Comparison of ENCODE assay signal across 12 mouse cellular contexts in genomic region chr7:123001341-123002027, GRCm38 (mm10). TPM values are rescaled to one million over a fixed set of nuclear protein-coding genes. Genes with fewer than 3 reads are reported as not detected.
DNase-seq lines count a peak whose midpoint lies in the region; ATAC-seq and TF ChIP-seq lines count a peak whose summit lies in the region.
"Had no signal": no experiment of that assay in that cellular context is flagged by ENCODE, and none has a peak within 500 bp of the region (broad histone marks: within the 10 kb centered on the region; RNA-seq: fewer than 3 reads in every experiment).

No protein-coding gene starts in this region.

- intact Hi-C loops in gastrocnemius, adult 2 months (cut with DNase I) = loop anchor here (10.0 kb wide), 1 partner anchor 57 kb away; no protein-coding TSS in a partner anchor

- 47% methylated on average over 20 of the region's 20 CpGs for WGBS in hindbrain, postnatal 0 days
- 93% methylated on average over 20 of the region's 20 CpGs for WGBS in hindbrain, embryonic 10.5 days

- peak overlapping the region; percentile 48 for H3K27ac ChIP-seq in hindbrain, postnatal 0 days
- no peak overlapping the region for H3K27ac ChIP-seq in hindbrain, embryonic 10.5 days
- H3K27ac ChIP-seq in gastrocnemius, adult 2 months = peak overlapping the region; percentile 24; the same call in 1 of the 2 replicates

- H3K27me3 ChIP-seq in hindbrain, postnatal 0 days (ENCODE audit: insufficient read depth, low read length) = no peaks in the 10 kb centered on the region
- H3K27me3 ChIP-seq in hindbrain, embryonic 10.5 days (ENCODE audit: insufficient read depth, poor library complexity, severe bottlenecking) = no peaks in the 10 kb centered on the region

- no peaks in the 10 kb centered on the region for H3K4me1 ChIP-seq in hindbrain, postnatal 0 days (ENCODE audit: insufficient read depth, low read length)
- H3K4me1 ChIP-seq in hindbrain, embryonic 10.5 days (replicated peaks) = no peaks in the 10 kb centered on the region

- H3K4me2 ChIP-seq in hindbrain, postnatal 0 days (ENCODE audit: low read depth, low read length) = no peak overlapping the region

- H3K9me3 ChIP-seq in hindbrain, postnatal 0 days (ENCODE audit: low read length) = no peaks in the 10 kb centered on the region
- H3K9me3 ChIP-seq in hindbrain, embryonic 10.5 days = no peaks in the 10 kb centered on the region

- no peak for ATAC-seq in hindbrain, postnatal 0 days
- ATAC-seq: forebrain, embryonic 14.5 days had no signal

- peaks cover 50% of the 10 kb centered on the region for H3K36me3 ChIP-seq in hindbrain, postnatal 0 days (ENCODE audit: insufficient read depth, low read length)
- peaks cover 87% of the 10 kb centered on the region for H3K36me3 ChIP-seq in hindbrain, embryonic 10.5 days

- no peak overlapping the region for H3K9ac ChIP-seq in hindbrain, postnatal 0 days (replicated peaks; ENCODE audit: low read length)

- DNase-seq in hindbrain, postnatal 0 days (ENCODE audit: low spot score) = peak; percentile 22
- no peak for DNase-seq in hindbrain, embryonic 10.5 days (ENCODE audit: low spot score)
- peak; percentile 86 for DNase-seq in Muller cell, postnatal 12 days (ENCODE audit: inconsistent ontology term)
- DNase-seq in cerebellum, adult 11 months = peak; percentile 57
- peak; percentile 48 for DNase-seq in gastrocnemius, adult 2 months
- DNase-seq in adrenal gland, adult 8-10 months = no peak
- DNase-seq in thymus, postnatal 10 days (ENCODE audit: low spot score in 2 of 2) = no peak
- DNase-seq: layer of hippocampus, adult 9-11 months; liver; thymus, postnatal 36 days had no signal

- H3K4me3 ChIP-seq in hindbrain, postnatal 0 days (ENCODE audit: low read length) = no peak overlapping the region
- H3K4me3 ChIP-seq in hindbrain, embryonic 10.5 days = no peak overlapping the region
- H3K4me3 ChIP-seq in gastrocnemius, adult 2 months = no peak overlapping the region
- H3K4me3 ChIP-seq: myocyte had no signal

- TF ChIP-seq CTCF in hindbrain, postnatal 0 days (IDR thresholded peaks at IDR 0.05; ENCODE audit: low read depth) = no peak
- no peak for TF ChIP-seq CTCF in gastrocnemius, adult 2 months (IDR thresholded peaks at IDR 0.05)

RNA-seq across cellular contexts. Expression of gene Rbbp6, which starts 36.0 kb away (rescaled TPM):
- total RNA-seq in hindbrain, postnatal 0 days (2014; rRNA removed) = 27.0 and 39.4 TPM in 2 replicates
- polyA plus RNA-seq in hindbrain, postnatal 0 days (2015; fragmentation: Nextera tagmentation; extraction: Ambion mirVana) = 18.3 and 20.0 TPM in 2 replicates
- polyA plus RNA-seq in hindbrain, embryonic 10.5 days (2016; fragmentation: Nextera tagmentation; extraction: Ambion mirVana) = 20.2 and 26.2 TPM in 2 replicates
- 10 to 100 TPM; 25.7 to 30.5 TPM for total RNA-seq in gastrocnemius, adult 2 months (2021)
- total RNA-seq in adrenal gland, adult 8-10 months (2022) = 10 to 100 TPM; 51.6 to 74.1 (median 63.1) TPM

Comparison
In these comparisons a context has a peak if more than half of its experiments do, and no peak if none do; other contexts are left out.
1. DNase-seq: peak in hindbrain, postnatal 0 days (single experiment), Muller cell, postnatal 12 days (single experiment), cerebellum, adult 11 months (single experiment) and gastrocnemius, adult 2 months (single experiment); none in hindbrain, embryonic 10.5 days (single experiment), adrenal gland, adult 8-10 months (single experiment) and thymus, postnatal 10 days (0 of 2).